Mouse (Mus musculus) CH12.LX (cell line): ENCODE data around the gene Lix1.

Experiments used
- CHD1 ChIP-seq: IDR thresholded peaks from 2 replicates; pipeline ENCODE4 v1.6.1; 2012; ENCODE audit warnings: low read depth, low read length, improper control_type of control experiment, inconsistent platforms
- CTCF ChIP-seq, 2 experiments: IDR thresholded peaks in 1 of 2; conservative IDR thresholded peaks in 1 of 2; 2 replicates each; pipeline ENCODE4 v1.5.1; 2011 to 2012; ENCODE audit warnings: low read depth in 2 of 2, low read length in 2 of 2, improper control_type of control experiment in 1 of 2, inconsistent platforms in 1 of 2, mild to moderate bottlenecking in 1 of 2, moderate library complexity in 1 of 2
- E2F4 ChIP-seq: IDR thresholded peaks from 2 replicates; pipeline ENCODE4 v1.6.1; 2011; ENCODE audit warnings: low read depth, low read length, improper control_type of control experiment; ENCODE audit not compliant: insufficient replicate concordance
- ELF1 ChIP-seq: IDR thresholded peaks from 2 replicates; pipeline ENCODE4 v1.6.1; 2014; ENCODE audit warnings: low read depth, mild to moderate bottlenecking, inconsistent platforms, low read length, improper control_type of control experiment
- EP300 ChIP-seq: IDR thresholded peaks from 2 replicates; pipeline ENCODE4 v1.6.1; 2011; ENCODE audit warnings: low read length, improper control_type of control experiment
- GABPA ChIP-seq: IDR thresholded peaks from 2 replicates; pipeline ENCODE4 v1.6.1; 2012; ENCODE audit warnings: low read depth, low read length, improper control_type of control experiment, inconsistent platforms; ENCODE audit not compliant: insufficient replicate concordance
- MAFK ChIP-seq: IDR thresholded peaks from 2 replicates; pipeline ENCODE4 v1.6.1; 2011; ENCODE audit warnings: low read length, improper control_type of control experiment; ENCODE audit not compliant: insufficient replicate concordance
- PAX5 ChIP-seq: IDR thresholded peaks from 2 replicates; pipeline ENCODE4 v1.6.1; 2012; ENCODE audit warnings: low read length, inconsistent platforms, mixed read lengths
- POLR2A ChIP-seq: IDR thresholded peaks from 2 replicates; pipeline ENCODE4 v1.6.1; 2011; ENCODE audit warnings: low read depth, mild to moderate bottlenecking, improper control_type of control experiment, low read length
- SIN3A ChIP-seq: IDR thresholded peaks from 2 replicates; pipeline ENCODE4 v1.6.1; 2012; ENCODE audit warnings: low read length, improper control_type of control experiment, inconsistent platforms

DNA sequence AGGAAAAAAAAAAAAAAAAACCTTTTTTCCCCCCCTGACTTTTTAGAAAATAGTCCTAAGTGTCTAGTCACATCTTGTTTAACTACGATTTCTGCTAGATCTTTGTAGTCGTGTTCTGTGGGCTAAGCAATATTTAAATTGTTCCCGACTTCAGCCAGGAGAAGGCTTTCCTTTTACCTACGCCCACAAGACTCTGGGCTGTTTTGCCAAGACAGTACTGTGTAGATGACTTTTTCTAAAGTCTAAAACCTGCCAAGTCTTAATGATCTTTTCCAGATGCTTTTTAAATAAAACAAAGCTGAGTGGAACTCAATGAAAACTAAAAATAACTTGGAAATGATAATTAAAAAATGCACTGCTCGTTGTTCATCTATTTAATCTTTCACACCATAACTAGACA lies 566 bp downstream of the Lix1 start:
- TF ChIP-seq EP300 (no peak), MAFK (no peak), GABPA (no peak), POLR2A (no peak), E2F4 (no peak), CHD1 (no peak), CTCF (conservative IDR thresholded peaks at IDR 0.05 in 1 of 2, IDR thresholded peaks at IDR 0.05 in 1 of 2; ENCODE audit: low read depth in 2 of 2, low read length in 2 of 2) (no peak), ELF1 (no peak), PAX5 (no peak), SIN3A (no peak)
